In genomic region chr4:139832281-139833035, GRCm38 (mm10) we compare ENCODE assay signal across 11 mouse cellular contexts. TPM values are rescaled to one million over a fixed set of nuclear protein-coding genes. Genes with fewer than 3 reads are reported as not detected.
A peak's percentile ranks its signal among the peaks of the same experiment; 100 is the strongest.
DNase-seq lines count a peak whose midpoint lies in the region; ATAC-seq and TF ChIP-seq lines count a peak whose summit lies in the region.
"Had no signal": no experiment of that assay in that cellular context is flagged by ENCODE, and none has a peak within 500 bp of the region (broad histone marks: within the 10 kb centered on the region; RNA-seq: fewer than 3 reads in every experiment).

No protein-coding gene starts in this region.

- intact Hi-C loops in heart, adult 2 months (cut with DNase I): no loop called here

- no peak overlapping the region for H3K9ac ChIP-seq in heart, embryonic 14.5 days (ENCODE audit: low read length)
- H3K9ac ChIP-seq in heart, adult 2 months (ENCODE audit: low read depth, low read length): no peak overlapping the region
- H3K9ac ChIP-seq in hindbrain, embryonic 12.5 days: peak overlapping the region; percentile 64
- H3K9ac ChIP-seq in midbrain, postnatal 0 days (replicated peaks; ENCODE audit: low read length, poor library complexity, severe bottlenecking): peak overlapping the region; percentile 48
- H3K9ac ChIP-seq in liver, embryonic 12.5 days: no peak overlapping the region

- no peak for TF ChIP-seq EP300 in heart, adult 2 months (IDR thresholded peaks at IDR 0.05; ENCODE audit: insufficient read depth, low read depth, low read length)

- DNase-seq in heart, adult 2 months: no peak
- peak; percentile 74 for DNase-seq in ZHBTc4 (ENCODE audit: low read depth, low spot score)
- DNase-seq in midbrain, postnatal 0 days (ENCODE audit: low spot score): no peak
- no peak for DNase-seq in layer of hippocampus, postnatal 10 days (ENCODE audit: low spot score in 2 of 2)

- H3K27ac ChIP-seq in heart, embryonic 14.5 days (replicated peaks in 1 of 2; ENCODE audit: control insufficient read depth in 1 of 2, insufficient read depth in 1 of 2, low read depth in 2 of 2, low read length in 2 of 2): no peak overlapping the region
- H3K27ac ChIP-seq in heart, adult 2 months: no peak overlapping the region
- H3K27ac ChIP-seq in hindbrain, embryonic 12.5 days: peak overlapping the region; percentile 68
- 0 out of 2 replicates have a peak overlapping the region, but pooled peaks have one; percentile 21 for H3K27ac ChIP-seq in midbrain, postnatal 0 days (ENCODE audit: low read depth, low read length)
- H3K27ac ChIP-seq in liver, embryonic 12.5 days: no peak overlapping the region

- TF ChIP-seq CTCF in heart, adult 2 months (IDR thresholded peaks at IDR 0.05): no peak
- no peak for TF ChIP-seq CTCF in midbrain, postnatal 0 days (IDR thresholded peaks at IDR 0.05)

- H3K4me3 ChIP-seq in heart, embryonic 14.5 days (ENCODE audit: control insufficient read depth in 1 of 2, insufficient read depth in 1 of 2, low read depth in 1 of 2, low read length in 2 of 2): peak overlapping the region in 1 of 2 experiments; percentile 23; a peak in 2 of 4 replicates
- H3K4me3 ChIP-seq in heart, adult 2 months: no peak overlapping the region
- peak overlapping the region; percentile 40 for H3K4me3 ChIP-seq in hindbrain, embryonic 12.5 days
- peak overlapping the region; percentile 37 for H3K4me3 ChIP-seq in midbrain, postnatal 0 days (ENCODE audit: low read depth, low read length)
- H3K4me3 ChIP-seq in liver, embryonic 12.5 days: no peak overlapping the region

- H3K79me2 ChIP-seq in heart, adult 2 months (replicated peaks; ENCODE audit: control insufficient read depth, insufficient read depth, low read length): no peaks in the 10 kb centered on the region

- H3K9me3 ChIP-seq in heart, embryonic 14.5 days (ENCODE audit: control insufficient read depth, low read length): no peaks in the 10 kb centered on the region
- H3K9me3 ChIP-seq in hindbrain, embryonic 12.5 days (replicated peaks): no peaks in the 10 kb centered on the region
- no peaks in the 10 kb centered on the region for H3K9me3 ChIP-seq in midbrain, postnatal 0 days (ENCODE audit: low read length)
- H3K9me3 ChIP-seq in liver, embryonic 12.5 days (replicated peaks): no peaks in the 10 kb centered on the region

- H3K4me1 ChIP-seq in heart, embryonic 14.5 days (ENCODE audit: control insufficient read depth in 2 of 2, insufficient read depth in 2 of 2, low read length in 2 of 2): peaks cover 2 to 10% of the 10 kb centered on the region in 2 experiments; a peak in 3 of 4 replicates
- no peaks in the 10 kb centered on the region for H3K4me1 ChIP-seq in heart, adult 2 months (ENCODE audit: control insufficient read depth, insufficient read depth, low read length)
- H3K4me1 ChIP-seq in hindbrain, embryonic 12.5 days: peaks cover 70% of the 10 kb centered on the region
- H3K4me1 ChIP-seq in midbrain, postnatal 0 days (ENCODE audit: insufficient read depth, low read length): no peaks in the 10 kb centered on the region
- H3K4me1 ChIP-seq in liver, embryonic 12.5 days: no peaks in the 10 kb centered on the region

- peak overlapping the region; percentile 43 for H3K4me2 ChIP-seq in heart, embryonic 14.5 days (ENCODE audit: low read length)
- peak overlapping the region; percentile 54 for H3K4me2 ChIP-seq in hindbrain, embryonic 12.5 days (replicated peaks)
- peak overlapping the region; percentile 44 for H3K4me2 ChIP-seq in midbrain, postnatal 0 days (ENCODE audit: low read depth, low read length, poor library complexity, severe bottlenecking)
- no peak overlapping the region for H3K4me2 ChIP-seq in liver, embryonic 12.5 days

- WGBS in heart, embryonic 14.5 days: under 1% methylated on average over 55 of the region's 55 CpGs
- WGBS in heart, adult 2 months: 2% methylated on average over 55 of the region's 55 CpGs
- under 1% methylated on average over 55 of the region's 55 CpGs for WGBS in hindbrain, embryonic 12.5 days
- WGBS in midbrain, postnatal 0 days: 2% methylated on average over 55 of the region's 55 CpGs
- WGBS in liver, embryonic 12.5 days (ENCODE audit: insufficient replicate concordance): under 1% methylated on average over 55 of the region's 55 CpGs

- no peak for TF ChIP-seq POLR2A in heart, adult 2 months (IDR thresholded peaks at IDR 0.05; ENCODE audit: insufficient read depth, low read depth, low read length)

- H3K27me3 ChIP-seq in heart, embryonic 14.5 days (ENCODE audit: control insufficient read depth, insufficient read depth, low read length): peaks cover 99% of the 10 kb centered on the region
- peaks cover 20% of the 10 kb centered on the region for H3K27me3 ChIP-seq in heart, adult 2 months (ENCODE audit: control insufficient read depth, insufficient read depth, low read length)
- peaks cover 99% of the 10 kb centered on the region for H3K27me3 ChIP-seq in hindbrain, embryonic 12.5 days
- H3K27me3 ChIP-seq in midbrain, postnatal 0 days (ENCODE audit: insufficient read depth, low read length): peaks cover 27% of the 10 kb centered on the region
- peaks cover 100% of the 10 kb centered on the region for H3K27me3 ChIP-seq in liver, embryonic 12.5 days (replicated peaks)

- ATAC-seq in heart, embryonic 14.5 days (ENCODE audit: insufficient number of reproducible peaks, insufficient read depth, low FRiP score, low read depth): no peak
- ATAC-seq in hindbrain, embryonic 12.5 days (ENCODE audit: low FRiP score): no peak
- ATAC-seq in midbrain, postnatal 0 days (ENCODE audit: low FRiP score): no peak
- no peak for ATAC-seq in liver, embryonic 12.5 days
- ATAC-seq in megakaryocyte, adult 5-6 weeks (ENCODE audit: poor library complexity, severe bottlenecking): no peak
- ATAC-seq: inflammation-experienced regulatory T-cells, adult 6 months had no signal

- no peaks in the 10 kb centered on the region for H3K36me3 ChIP-seq in heart, embryonic 14.5 days (ENCODE audit: control insufficient read depth, insufficient read depth, low read length)
- no peaks in the 10 kb centered on the region for H3K36me3 ChIP-seq in heart, adult 2 months (ENCODE audit: control insufficient read depth, insufficient read depth, low read length)
- no peaks in the 10 kb centered on the region for H3K36me3 ChIP-seq in hindbrain, embryonic 12.5 days
- no peaks in the 10 kb centered on the region for H3K36me3 ChIP-seq in midbrain, postnatal 0 days (ENCODE audit: insufficient read depth, low read length)
- no peaks in the 10 kb centered on the region for H3K36me3 ChIP-seq in liver, embryonic 12.5 days
- H3K36me3 ChIP-seq: G1E had no signal

RNA-seq across cellular contexts. Expression of gene Pax7, which starts 0.9 kb away (rescaled TPM):
- not detected in 2 replicates for polyA plus RNA-seq in heart, embryonic 14.5 days (2014; fragmentation: Nextera tagmentation; extraction: Ambion mirVana)
- not detected for total RNA-seq in heart, adult 2 months (2021)
- not detected in 2 replicates for polyA plus RNA-seq in heart, adult 2 months (2012; rRNA removed)
- polyA plus RNA-seq in hindbrain, embryonic 12.5 days (2016; fragmentation: Nextera tagmentation; extraction: Ambion mirVana): 1.1 and 1.6 TPM in 2 replicates
- 34.9 and 36.0 TPM in 2 replicates for total RNA-seq in midbrain, postnatal 0 days (2014; rRNA removed)
- polyA plus RNA-seq in midbrain, postnatal 0 days (2015; fragmentation: Nextera tagmentation; extraction: Ambion mirVana): 3.0 and 3.4 TPM in 2 replicates
- under 1 TPM in 1 of 2 experiments, not detected in 1; 0.11 TPM for total RNA-seq in layer of hippocampus, postnatal 10 days (2021)
- polyA plus RNA-seq in liver, embryonic 12.5 days (2016; fragmentation: Nextera tagmentation; extraction: Ambion mirVana): 0.07 TPM in 1 of 2 replicates, not detected in the other
- total RNA-seq in megakaryocyte, adult 5-6 weeks (2015): not detected in 2 replicates
- total RNA-seq in megakaryocyte, adult 5-6 weeks (2017): not detected in 2 replicates
- total RNA-seq: left cerebral cortex, postnatal 25 days had no signal
- polyA plus RNA-seq: G1E; inflammation-experienced regulatory T-cells, adult 6 months had no signal

Comparison
In these comparisons a context has a peak if more than half of its experiments do, and no peak if none do; other contexts are left out.
1. H3K27ac ChIP-seq: peak in hindbrain, embryonic 12.5 days (single experiment) and midbrain, postnatal 0 days (single experiment); none in heart, embryonic 14.5 days (0 of 2), heart, adult 2 months (single experiment) and liver, embryonic 12.5 days (single experiment).
2. H3K4me3 ChIP-seq: peak in hindbrain, embryonic 12.5 days (single experiment) and midbrain, postnatal 0 days (single experiment); none in heart, adult 2 months (single experiment) and liver, embryonic 12.5 days (single experiment).
3. H3K9ac ChIP-seq: peak in hindbrain, embryonic 12.5 days (single experiment) and midbrain, postnatal 0 days (single experiment); none in heart, embryonic 14.5 days (single experiment), heart, adult 2 months (single experiment) and liver, embryonic 12.5 days (single experiment).